Mouse (Mus musculus) liver, adult 2 months (tissue): ENCODE results near the gene Igsf23. TPM values are rescaled to one million over a fixed set of nuclear protein-coding genes. Genes with fewer than 3 reads are reported as not detected.

ENCODE experiments used
- DNase-seq: peaks from one replicate; pipeline ENCODE4 v3.0.0-alpha.2; 2011; ENCODE audit warnings: low read depth, low spot score; ENCODE audit errors: extremely low read depth
- H3K27ac ChIP-seq: fragments of 200-500 bp; replicated peaks from 2 replicates; pipeline ENCODE4 v1.5.1; 2012; ENCODE audit warnings: low read depth, mild to moderate bottlenecking, control low read depth, inconsistent platforms, low read length; ENCODE audit not compliant: insufficient read depth
- H3K27me3 ChIP-seq: fragments of 200-500 bp; 2 replicates; pipeline ENCODE4 v1.6.1; 2012; ENCODE audit warnings: mild to moderate bottlenecking, moderate library complexity, low read length, inconsistent platforms; ENCODE audit not compliant: control insufficient read depth, insufficient read depth
- H3K36me3 ChIP-seq: fragments of 200-500 bp; 2 replicates; pipeline ENCODE4 v1.6.1; 2012; ENCODE audit warnings: low read length, inconsistent platforms; ENCODE audit not compliant: control insufficient read depth, insufficient read depth
- H3K4me1 ChIP-seq: fragments of 200-500 bp; 2 replicates; pipeline ENCODE4 v1.6.1; 2011; ENCODE audit warnings: low read length; ENCODE audit not compliant: control insufficient read depth, insufficient read depth
- H3K4me3 ChIP-seq: fragments of 200-500 bp; 2 replicates; pipeline ENCODE4 v1.5.1; 2011; ENCODE audit warnings: low read depth, mild to moderate bottlenecking, control low read depth, low read length, moderate library complexity; ENCODE audit not compliant: insufficient read depth
- H3K79me2 ChIP-seq: fragments of 200-500 bp; 2 replicates; pipeline ENCODE4 v1.6.1; 2012; ENCODE audit warnings: inconsistent platforms, mild to moderate bottlenecking, low read length, moderate library complexity; ENCODE audit not compliant: control insufficient read depth, insufficient read depth
- H3K9ac ChIP-seq: fragments of 200-500 bp; 2 replicates; pipeline ENCODE4 v1.6.1; 2012; ENCODE audit warnings: low read depth, mild to moderate bottlenecking, control low read depth, inconsistent platforms, low read length
- CTCF ChIP-seq: fragments of 200-500 bp; IDR thresholded peaks from 2 replicates; pipeline ENCODE4 v1.5.1; 2011; ENCODE audit warnings: low read depth, low read length, control low read depth
- POLR2A ChIP-seq: fragments of 200-500 bp; IDR thresholded peaks from 2 replicates; pipeline ENCODE4 v1.6.1; 2011; ENCODE audit warnings: low read length, control low read depth; ENCODE audit not compliant: insufficient read depth; ENCODE audit errors: extremely low read depth
- WGBS: fragments of 180-500 bp; shearing (Covaris S2); methylation state at CpG from one replicate; pipeline ENCODE4 v1.1.7; 2018; 5-methylcytosine and 5-hydroxymethylcytosine counted together
- polyA plus RNA-seq: library from polyadenylated mRNA; depleted of rRNA; stranded (reverse); fragments of >200 nt; gene quantifications from 2 replicates; pipeline ENCODE4 v1.2.3, GENCODE M21; 2012
- total RNA-seq: library from RNA; depleted of rRNA; stranded (reverse); fragments of >200 nt; gene quantifications from 2 replicates; pipeline ENCODE4 v1.2.3, GENCODE M21; 2014

The Igsf23 gene
- total and polyA plus RNA-seq, 2 experiments = 0.09 to 0.78 TPM

DNA sequence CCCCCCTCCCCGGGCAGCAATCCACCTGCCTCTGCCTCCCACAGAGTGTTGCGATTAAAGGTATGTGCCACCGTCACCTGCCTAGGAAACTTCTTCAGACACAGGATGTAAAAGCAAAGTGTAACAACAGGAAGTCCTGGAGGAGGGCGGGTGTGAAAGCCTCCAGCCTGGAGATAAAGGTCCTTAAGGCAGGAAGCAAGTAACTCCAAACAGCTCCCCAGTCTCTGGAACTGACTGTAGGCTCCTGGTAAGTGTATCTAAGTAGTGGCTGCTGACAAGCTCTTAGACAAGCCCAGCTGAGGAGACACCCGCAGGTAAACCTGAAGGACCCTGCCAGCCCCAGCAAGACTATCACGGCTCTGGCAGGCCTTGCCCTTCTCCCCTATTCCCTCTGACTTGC, 10.3 kb downstream of the Igsf23 start:
- no peak for DNase-seq
- Histone ChIP-seq H3K9ac (no peak overlapping the region), H3K36me3 (no peaks in the 10 kb centered on the region), H3K79me2 (no peaks in the 10 kb centered on the region), H3K27ac (peak overlapping the region; percentile 42; the same call in 1 of the 2 replicates), H3K4me1 (no peaks in the 10 kb centered on the region), H3K4me3 (no peak overlapping the region), H3K27me3 (no peaks in the 10 kb centered on the region)
- TF ChIP-seq POLR2A (no peak), CTCF (no peak)
- 74% methylated on average over 3 of the region's 6 CpGs for WGBS

DNA sequence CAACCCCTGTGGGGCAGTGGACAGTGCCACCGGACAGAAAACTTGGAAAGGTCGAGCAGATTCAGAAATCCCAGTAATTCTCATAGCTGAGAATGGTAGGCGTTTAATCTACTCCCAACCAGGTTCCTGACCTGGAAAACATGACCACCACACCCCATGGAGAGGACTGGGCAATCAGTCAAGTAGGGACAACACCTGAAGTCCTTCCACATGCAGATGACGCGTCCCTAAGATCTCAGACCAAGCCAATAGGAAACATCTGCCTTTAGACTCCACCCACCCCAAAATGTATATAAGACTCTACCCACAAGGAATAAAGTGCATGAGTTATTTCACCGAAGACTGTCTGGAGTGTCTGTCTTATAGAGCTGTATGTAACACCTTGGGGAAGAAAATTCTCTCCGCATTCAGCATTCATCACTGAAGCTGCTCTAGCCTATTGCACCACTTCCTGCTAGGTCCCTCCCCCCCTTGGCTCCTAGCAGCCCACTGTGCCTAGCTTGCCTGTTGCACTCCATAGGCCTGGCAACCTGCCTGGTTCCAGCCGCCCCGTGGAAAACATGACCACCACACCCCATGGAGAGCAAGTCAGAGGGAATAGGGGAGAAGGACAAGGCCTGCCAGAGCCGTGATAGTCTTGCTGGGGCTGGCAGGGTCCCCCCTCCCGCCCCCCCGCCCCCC, 10.9 kb downstream of the Igsf23 start:
- H3K36me3 ChIP-seq = no peaks in the 10 kb centered on the region
- no peak overlapping the region for H3K27ac ChIP-seq
- no peaks in the 10 kb centered on the region for H3K79me2 ChIP-seq
- H3K4me1 ChIP-seq = no peaks in the 10 kb centered on the region
- no peak for DNase-seq
- H3K9ac ChIP-seq = no peak overlapping the region
- TF ChIP-seq POLR2A = no peak
- TF ChIP-seq CTCF = no peak
- H3K4me3 ChIP-seq = no peak overlapping the region
- WGBS = 45% methylated on average over 11 of the region's 12 CpGs
- no peaks in the 10 kb centered on the region for H3K27me3 ChIP-seq

DNA sequence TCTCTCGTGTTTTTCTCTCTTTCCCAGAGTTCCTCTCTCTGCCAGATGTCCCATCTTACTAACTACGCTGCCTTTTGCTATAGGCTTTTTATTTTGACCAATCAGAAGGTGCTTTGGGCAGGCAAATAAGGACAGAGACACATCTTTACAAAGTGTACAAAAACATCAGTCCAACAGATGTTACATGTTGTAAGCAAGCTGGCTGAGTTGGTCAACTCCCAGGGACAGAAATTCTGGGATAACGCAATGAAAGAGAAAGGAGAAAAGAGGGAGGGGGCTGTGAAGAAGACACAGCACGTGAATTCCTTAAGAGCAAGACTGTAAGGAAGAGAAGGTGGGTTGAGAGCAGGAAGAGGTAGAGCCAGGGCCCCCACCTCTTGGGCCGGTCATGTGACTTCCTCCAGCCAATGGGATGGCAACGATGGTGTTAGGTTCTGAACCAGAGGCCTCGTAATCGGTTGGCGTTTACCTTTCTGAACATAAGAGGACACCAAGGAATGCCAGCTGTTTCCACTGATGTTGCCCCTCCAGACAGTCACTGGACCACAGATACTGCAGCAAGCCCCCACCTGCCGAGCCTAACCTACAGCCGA, 13.2 kb downstream of the Igsf23 start:
- no peak for TF ChIP-seq CTCF
- no peak for TF ChIP-seq POLR2A
- Histone ChIP-seq H3K4me1 (no peaks in the 10 kb centered on the region), H3K4me3 (no peak overlapping the region), H3K9ac (no peak overlapping the region), H3K36me3 (no peaks in the 10 kb centered on the region), H3K27ac (no peak overlapping the region), H3K27me3 (no peaks in the 10 kb centered on the region), H3K79me2 (no peaks in the 10 kb centered on the region)
- no peak for DNase-seq
- 80% methylated on average over 11 of the region's 11 CpGs for WGBS

DNA sequence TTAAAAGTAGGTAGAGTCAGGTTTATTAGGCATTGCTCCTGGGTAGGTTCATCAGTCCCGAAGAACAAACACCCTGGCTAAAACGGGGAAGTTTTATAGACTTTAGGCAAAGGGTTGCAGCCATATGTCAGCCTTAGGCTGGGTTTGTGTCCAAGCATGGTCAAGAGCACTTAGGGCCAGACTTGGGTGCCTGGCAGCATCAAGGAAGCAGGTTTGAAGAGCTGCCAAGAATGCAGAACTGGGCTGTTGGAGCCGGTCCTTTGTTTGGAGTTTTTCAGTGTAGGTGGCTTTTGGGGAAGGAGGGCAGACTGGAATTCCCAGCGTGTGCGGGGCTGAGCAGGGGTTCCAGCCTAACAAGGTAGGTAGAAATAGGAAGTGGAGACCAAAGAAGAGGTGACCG, 14.6 kb downstream of the Igsf23 start:
- 0 out of 2 replicates have a peak, but pooled peaks cover 2% of the 10 kb centered on the region for H3K4me1 ChIP-seq
- peak overlapping the region; percentile 27; the same call in 1 of the 2 replicates for H3K27ac ChIP-seq
- no peaks in the 10 kb centered on the region for H3K36me3 ChIP-seq
- H3K9ac ChIP-seq = no peak overlapping the region
- 64% methylated on average over 6 of the region's 6 CpGs for WGBS
- TF ChIP-seq POLR2A (no peak), CTCF (no peak)
- H3K79me2 ChIP-seq = no peaks in the 10 kb centered on the region
- DNase-seq = no peak
- H3K27me3 ChIP-seq = no peaks in the 10 kb centered on the region
- H3K4me3 ChIP-seq = no peak overlapping the region

DNA sequence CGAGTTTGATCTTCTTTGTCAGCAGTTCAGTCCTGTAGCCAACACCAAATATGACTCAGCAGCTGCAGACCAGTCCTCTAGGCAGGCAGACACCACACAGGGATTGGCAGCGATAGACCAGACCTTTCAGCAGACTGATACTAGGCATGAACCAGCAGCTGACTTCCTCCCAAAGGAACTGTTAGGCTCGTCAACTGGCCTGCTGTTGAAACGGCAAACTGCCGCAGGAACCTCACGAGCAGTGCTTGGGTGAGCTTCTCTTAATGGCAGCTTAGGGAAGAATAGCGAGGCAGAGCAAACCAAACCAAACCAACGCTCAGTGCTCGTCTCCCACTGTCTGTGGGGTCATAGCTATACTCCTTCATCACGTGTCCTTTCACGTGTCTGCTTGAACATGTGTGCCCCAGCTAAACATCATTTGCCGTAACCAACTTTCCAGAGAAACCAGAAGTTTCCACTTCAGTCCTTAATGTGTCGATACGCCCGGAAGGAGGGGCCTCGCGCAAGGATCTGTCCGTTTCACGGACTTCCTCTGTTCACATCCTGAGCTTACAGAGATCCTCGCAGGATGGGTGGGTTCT, 15.3 kb downstream of the Igsf23 start:
- DNase-seq = no peak

More for the DNA sequence above, 15.3 kb downstream of the Igsf23 start:
- Histone ChIP-seq H3K4me1 (0 out of 2 replicates have a peak, but pooled peaks cover 2% of the 10 kb centered on the region), H3K27ac (peak overlapping the region; percentile 27), H3K4me3 (no peak overlapping the region), H3K36me3 (no peaks in the 10 kb centered on the region), H3K9ac (no peak overlapping the region), H3K79me2 (no peaks in the 10 kb centered on the region), H3K27me3 (no peaks in the 10 kb centered on the region)
- WGBS = 70% methylated on average over 20 of the region's 20 CpGs
- TF ChIP-seq POLR2A (no peak), CTCF (no peak)
